Mouse (Mus musculus) cerebellum, adult 8-10 months (tissue): ENCODE results near the gene Npdc1.

Experiments
- DNase-seq: peaks from one replicate; pipeline ENCODE4 v3.0.0; 2022

Gene Npdc1

DNA sequence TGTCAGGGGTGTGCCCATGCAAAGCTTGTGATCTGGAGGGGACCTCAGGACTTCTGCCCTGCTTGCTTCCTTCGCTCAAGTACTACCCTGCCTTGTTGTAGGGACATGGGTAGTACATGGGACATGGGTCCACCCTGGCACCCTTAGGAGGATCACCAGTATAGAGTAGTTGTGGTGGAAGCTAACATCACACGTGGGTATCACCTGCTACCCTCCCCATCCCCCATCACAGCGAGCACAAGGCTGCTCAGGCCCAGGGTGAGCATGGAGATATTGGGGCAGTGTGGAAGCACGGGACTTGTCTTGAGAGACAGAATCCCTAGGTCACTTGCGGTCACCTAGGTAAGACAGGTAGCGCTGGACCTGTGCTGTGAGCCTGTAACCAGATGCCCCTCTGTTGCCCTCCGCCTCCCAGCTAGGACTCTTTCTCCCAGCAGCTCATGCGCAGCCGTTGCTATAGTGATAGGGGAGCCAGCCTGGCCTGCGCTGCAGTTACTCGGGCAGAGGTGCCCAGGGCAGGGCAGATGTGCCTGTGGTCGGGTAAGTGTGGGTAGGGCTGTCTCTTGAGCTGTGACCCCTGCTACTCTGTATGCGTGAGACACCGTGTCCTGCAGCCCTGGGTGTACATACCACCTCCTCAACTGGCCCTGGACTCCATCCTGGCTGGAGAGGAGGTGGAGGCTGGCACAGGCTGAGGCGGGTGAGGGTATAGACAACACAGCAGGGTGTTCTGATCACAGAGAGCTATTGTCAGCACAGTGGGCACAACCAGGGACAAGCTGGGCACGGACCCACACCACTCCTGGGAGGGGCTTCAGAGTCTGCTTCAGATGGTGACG is 31.5 kb downstream of the Npdc1 start:
- peak; percentile 50 for DNase-seq

DNA sequence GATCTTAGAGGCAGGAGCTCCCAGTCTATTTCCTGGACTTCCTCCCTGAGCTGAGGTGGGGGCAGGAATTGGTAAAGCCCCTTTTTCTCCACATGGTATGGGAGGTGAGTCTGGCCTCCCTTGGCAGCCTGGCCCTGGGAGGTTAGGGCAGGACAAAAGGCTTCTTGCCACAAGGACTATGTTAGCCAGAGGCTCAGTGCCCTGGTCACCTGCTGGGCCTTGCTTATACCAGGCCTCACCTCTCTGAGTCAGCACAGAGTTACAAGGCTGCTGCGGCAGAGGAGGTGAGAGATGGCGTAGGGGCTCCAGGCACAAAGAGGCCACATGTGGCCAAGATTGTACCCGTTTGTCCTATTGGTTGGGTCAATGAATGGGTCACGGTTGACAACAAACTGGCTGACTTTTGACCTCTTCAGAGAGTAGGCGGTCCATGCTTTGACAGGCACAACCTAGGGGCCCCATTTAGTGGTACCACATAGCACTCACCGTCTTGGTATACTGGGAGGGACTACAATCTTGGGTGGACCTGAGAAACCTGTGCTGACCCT is 32.2 kb downstream of the Npdc1 start:
- DNase-seq, result no peak

DNA sequence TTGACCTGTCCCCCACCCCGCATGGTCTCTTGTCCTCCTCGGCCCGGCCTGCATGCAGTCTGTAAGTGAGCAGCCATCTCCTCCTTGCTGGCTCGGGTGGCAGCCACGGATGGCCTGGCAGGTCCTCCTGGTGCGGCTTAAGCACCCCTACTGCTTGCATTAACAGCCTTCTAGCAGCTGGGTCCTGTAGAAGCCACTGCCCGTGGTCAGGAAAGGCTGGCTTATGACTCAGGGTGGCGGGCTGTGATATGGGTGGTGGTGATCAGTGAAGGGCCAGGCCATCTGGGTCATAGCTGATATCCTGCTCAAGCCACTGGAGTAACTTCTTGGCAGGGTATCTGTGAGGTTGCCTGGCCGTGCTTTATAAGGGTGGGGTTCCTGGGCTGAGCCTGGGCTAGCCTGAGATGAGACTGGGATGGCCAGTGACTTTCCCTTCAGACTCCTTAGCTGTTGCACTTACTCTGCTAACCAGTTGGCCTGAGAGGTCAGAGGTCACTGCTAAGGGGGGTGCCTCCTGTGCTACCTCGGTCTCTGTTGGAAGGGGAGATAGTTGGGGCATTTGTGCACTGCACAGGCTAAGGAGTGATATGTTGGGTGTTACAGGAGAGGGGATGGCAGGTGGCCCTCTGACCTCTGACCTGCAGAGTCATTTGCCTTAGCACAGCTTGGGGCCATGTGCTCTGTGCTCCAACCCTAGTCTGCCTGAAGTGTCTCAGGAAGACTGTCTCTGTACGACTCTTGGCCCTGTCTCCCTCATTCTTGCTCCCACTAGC is 33.4 kb downstream of the Npdc1 start:
- DNase-seq, result no peak

DNA sequence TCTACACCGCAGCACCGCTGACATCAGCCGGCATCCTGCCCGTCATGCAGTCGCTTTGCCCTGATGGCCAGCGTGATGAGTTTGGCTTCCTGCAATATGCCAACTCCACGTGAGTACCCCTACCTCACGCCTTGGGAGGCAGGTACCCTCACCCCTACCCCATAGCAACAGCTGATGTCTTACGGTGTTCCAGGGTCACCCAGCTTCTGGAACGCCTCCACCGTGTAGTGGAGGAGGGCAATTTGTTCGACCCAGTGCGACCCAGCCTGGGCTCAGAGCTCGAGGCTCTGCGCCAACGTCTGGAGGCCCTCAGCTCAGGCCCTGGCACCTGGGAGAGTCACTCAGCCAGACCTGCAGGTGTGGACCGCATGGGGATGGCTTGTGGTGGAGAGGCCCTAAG is 34.0 kb downstream of the Npdc1 start:
- DNase-seq, result no peak

DNA sequence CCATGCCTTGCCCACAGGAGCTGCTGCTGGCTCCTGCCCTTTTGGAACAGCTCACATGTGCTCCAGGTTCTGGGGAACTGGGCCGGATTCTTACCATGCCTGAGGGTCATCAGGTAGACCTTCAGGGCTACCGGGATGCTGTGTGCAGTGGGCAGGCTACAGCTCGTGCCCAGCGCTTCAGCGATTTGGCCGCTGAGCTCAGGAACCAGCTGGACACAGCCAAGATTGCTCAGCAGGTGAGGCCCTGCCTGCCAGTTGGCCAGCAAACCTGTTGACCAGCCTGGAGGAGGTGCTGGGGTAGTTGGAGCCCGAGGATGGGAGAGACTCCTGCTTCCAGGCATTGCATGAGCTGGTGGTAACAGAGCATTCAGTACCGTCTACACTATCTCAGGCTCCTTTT is 35.1 kb downstream of the Npdc1 start:
- peak; percentile 94 for DNase-seq

DNA sequence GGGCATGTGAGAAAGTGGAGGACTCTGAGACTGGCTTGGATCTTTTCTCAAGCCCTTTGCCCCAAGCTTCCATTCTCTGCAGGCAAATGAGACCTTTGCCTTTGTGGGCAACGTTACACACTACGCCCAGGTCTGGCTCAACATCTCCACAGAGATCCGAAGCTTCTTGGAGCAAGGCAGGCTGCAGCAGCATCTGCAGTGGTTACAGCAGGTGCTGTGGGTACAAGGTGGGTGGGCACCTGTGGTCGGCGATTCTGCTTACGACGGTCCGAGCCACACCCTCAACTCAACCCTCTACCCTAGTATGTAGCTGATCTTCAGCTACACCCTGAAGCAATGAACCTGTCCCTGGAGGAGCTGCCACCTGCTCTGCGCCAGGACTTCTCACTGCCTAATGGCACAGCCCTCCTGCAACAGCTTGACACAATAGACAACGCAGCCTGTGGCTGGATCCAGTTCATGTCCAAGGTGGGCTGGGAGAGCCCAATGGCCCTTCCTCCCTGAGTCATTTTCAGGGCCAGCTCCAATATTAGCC is 37.2 kb downstream of the Npdc1 start:
- no peak for DNase-seq

DNA sequence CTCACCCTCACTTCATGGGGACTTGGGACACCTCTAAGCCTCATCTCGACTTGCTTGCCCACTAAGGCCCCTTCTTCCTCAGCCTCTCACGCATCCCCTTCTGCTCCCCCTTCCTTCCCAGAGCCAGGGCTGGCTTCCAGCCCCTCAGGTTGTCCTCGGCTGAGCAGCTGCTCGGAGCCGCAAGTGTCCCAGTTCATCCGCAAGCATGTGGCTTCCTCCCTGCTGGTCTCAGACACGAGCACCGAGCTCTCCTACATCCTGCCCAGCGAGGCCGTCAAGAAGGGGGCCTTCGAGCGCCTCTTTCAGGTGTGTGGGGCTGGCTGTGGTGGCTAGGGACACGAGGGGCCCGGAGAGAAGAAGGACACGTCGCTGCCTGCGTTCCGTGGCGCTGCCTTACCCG is 41.9 kb downstream of the Npdc1 start:
- no peak for DNase-seq

DNA sequence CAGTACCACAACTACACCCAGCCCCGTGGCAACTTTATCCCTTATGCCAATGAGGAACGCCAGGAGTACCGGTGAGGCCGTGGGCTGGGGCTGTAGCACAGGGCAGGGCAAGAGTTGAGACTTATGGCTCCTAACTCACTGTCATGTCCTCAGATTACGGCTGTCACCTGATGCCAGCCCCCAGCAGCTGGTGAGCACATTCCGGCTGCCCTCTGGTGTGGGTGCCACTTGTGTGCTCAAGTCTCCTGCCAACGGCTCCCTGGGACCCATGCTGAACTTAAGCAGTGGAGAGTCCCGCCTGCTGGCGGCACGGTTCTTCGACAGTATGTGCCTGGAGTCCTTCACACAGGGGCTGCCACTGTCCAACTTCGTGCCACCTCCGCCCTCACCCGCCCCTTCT is 43.5 kb downstream of the Npdc1 start:
- DNase-seq, result no peak

DNA sequence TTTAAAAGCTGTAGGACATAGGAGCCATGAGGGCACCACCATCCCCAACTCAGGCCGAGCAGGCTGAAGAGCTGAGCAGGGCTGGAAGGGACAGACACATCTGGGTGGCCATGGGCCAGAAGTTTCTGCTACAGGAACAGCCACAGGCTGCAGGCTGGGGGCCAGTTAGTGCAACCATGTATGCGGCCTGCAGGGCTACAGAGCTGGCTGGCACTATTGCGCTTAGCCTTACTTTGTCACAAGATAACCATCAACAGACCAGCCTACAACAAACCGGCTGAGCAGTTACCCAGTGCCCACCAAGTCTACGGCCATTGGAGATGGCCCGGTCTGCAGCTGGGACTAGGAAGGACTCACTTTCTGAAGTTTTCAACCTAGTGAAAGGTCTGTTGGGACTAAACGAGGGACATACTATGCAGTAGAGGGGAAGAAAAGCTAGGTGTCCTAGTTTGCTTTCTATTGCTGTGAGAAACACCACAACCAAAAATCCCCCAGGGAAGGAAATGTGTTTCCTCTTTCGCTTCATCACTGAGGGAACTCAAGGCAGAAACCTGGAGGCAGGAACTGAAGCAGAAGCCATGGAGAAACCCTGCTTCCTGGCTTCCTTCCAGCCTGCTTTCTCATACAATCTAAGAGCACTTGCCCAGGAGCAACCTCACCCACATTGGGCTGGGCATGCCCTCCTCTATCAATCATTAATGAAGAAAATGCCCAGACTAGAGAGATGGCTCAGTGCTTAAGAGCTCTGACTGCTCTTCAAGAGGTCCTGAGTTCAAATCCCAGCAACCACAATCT is 51.9 kb downstream of the Npdc1 start:
- DNase-seq, result no peak

DNA sequence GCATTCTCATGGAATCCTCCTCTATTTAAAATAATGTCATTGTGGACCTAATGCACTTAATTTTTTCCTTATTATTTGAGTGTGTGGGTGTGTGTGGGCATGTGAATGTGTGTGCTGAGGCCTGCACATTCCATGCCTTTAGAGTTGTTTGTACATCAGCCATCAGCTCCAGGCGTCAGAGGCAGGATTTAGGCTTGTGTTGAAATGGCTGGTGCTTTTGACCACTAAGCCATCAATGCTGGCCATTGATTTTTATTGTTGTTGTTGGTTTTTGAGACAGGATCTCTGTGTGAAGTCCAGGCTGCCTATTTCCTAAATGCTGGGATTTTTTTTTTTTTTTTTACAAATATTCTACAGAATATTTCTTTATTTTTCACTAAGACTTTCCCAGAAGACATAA is 53.8 kb downstream of the Npdc1 start:
- no peak for DNase-seq

DNA sequence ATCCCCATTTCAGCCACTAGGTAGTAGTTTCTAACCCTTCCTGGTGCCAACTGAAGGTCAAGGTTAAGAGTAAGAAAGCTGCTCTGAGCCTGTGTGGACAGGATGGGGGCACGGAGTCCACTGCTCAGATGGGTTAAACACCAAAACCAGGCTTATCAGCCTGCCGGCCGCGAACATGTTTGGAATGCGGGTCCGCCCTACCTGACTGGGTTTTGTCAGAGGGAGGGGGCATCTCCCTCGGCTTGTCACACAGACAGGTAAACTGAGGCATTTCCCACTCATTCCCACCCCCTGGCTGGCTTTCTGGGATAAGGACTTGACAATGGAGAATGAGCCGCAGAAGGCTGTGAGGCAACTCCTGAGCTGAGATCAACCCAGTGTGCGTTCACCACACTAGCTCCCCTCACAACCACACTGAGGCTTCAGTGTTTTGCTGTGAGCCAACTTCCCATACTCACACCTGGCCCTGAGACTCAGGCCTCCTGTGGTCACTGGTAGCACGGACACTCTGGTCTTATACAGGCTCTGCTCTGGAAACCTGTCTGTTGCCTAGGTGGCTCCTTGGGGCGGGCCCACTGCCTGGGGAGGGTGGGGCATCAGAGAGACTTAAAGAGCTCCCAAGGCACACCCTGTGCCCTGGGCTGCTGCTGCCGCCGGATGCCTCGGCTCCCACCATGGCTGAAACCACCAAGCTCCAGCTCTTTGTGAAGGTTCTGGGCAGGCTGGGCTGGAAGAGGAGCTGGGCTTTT is 57.2 kb downstream of the Npdc1 start, which contains the start of gene Clic3:
Gene Clic3, plus strand, starts transcription at position 634 of the 749 bp plus-strand sequence.
- no peak for DNase-seq

DNA sequence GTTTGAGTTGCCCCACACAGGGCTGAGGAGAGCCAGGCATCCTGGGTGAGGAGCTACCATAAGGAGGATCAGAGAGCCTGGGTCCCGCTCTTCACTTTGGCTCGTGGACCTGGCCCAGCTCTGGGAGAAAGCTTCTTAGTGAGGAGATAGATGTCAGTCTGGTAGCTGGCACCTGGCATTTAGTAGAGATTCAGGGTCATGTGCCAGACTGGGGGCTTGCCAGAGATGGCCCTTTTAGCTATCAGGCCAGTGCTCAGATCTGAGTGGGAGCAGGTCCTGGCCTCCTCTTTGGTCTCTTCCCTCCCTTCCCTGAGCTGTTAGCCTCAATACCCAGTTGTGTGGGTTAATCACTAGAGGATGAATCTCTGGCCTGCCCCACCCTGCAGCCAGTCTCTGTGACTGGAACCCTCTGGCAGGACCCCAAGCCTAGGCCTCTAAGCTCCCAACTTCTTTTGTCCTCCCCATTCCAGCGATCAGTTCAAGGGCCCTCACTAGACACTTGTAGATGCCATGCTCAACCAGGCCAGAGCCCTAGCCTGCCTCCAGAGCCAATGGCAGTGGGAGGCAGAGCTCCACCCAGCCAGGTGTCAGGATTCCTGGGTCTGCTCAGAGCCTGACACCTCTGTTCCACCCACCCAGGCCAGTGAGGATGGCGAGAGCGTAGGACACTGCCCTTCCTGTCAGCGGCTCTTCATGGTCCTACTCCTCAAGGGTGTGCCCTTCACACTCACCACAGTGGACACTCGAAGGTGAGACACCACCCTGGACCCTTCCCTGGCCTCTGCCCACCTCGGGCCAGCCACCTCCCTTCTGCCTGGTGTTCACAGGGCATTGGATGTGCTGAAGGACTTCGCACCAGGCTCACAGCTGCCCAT is 58.1 kb downstream of the Npdc1 start:
- no peak for DNase-seq

DNA sequence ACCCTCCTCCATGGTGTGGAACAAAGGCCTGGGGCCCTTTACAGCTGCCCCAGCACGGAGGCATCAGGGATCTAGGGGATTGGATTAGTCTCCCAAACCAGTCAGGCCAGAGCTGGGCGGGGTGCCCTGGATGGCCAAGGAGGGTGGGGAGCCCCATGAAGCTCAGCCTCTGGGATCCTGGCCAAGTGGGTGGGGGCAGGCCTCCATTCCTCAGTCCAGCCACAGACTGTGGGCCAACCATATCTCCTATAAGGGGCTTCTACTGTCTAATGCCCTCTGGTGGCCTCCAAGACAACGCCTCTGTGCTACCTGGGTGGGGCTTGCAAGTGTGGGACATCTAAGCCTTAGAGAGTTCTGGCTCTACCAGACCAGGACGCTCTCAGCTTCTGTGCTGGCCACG is 59.8 kb downstream of the Npdc1 start:
- no peak for DNase-seq
